Mouse (Mus musculus): ENCODE data around the gene Uap1l1. TPM values are rescaled to one million over a fixed set of nuclear protein-coding genes. Genes with fewer than 3 reads are reported as not detected.

Gene Uap1l1
- 10 to 100 TPM; 30.5 to 53.8 TPM for polyA plus RNA-seq (2017; shearing (Covaris generic))

GRCm38 (mm10) chr2:25365091-25365761 is at the start of gene Uap1l1:
Gene Uap1l1 (minus strand): TSS chr2:25365682.

DNA sequence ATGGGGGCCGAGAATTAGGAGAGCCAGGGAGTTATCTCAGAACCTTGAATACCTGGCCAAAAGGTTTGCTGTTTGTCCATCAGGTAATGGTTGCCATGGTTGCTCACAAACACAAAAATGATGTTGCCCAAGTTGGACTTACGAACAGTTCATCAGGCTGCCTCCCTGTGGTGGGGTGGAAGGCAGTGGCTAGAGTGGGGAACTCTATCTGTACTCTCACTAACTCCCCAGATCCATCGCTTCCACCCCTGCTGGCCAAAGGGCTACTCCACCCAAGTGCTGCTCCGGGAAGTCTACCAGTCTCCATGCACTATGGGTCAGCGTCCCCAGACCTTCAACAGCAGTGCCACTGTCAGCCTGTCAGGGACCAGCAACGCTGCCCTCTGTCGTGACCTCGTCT is 33.6 kb upstream of the Uap1l1 start, which contains the start of gene Npdc1:
Gene Npdc1, plus strand, starts transcription at position 301 of the 400 bp plus-strand sequence.

GRCm38 (mm10) chr2:25395721-25396596 is 30.5 kb upstream of the Uap1l1 start, which contains the start of gene Entpd2:
Gene Entpd2 (plus strand): TSS chr2:25395874.

DNA sequence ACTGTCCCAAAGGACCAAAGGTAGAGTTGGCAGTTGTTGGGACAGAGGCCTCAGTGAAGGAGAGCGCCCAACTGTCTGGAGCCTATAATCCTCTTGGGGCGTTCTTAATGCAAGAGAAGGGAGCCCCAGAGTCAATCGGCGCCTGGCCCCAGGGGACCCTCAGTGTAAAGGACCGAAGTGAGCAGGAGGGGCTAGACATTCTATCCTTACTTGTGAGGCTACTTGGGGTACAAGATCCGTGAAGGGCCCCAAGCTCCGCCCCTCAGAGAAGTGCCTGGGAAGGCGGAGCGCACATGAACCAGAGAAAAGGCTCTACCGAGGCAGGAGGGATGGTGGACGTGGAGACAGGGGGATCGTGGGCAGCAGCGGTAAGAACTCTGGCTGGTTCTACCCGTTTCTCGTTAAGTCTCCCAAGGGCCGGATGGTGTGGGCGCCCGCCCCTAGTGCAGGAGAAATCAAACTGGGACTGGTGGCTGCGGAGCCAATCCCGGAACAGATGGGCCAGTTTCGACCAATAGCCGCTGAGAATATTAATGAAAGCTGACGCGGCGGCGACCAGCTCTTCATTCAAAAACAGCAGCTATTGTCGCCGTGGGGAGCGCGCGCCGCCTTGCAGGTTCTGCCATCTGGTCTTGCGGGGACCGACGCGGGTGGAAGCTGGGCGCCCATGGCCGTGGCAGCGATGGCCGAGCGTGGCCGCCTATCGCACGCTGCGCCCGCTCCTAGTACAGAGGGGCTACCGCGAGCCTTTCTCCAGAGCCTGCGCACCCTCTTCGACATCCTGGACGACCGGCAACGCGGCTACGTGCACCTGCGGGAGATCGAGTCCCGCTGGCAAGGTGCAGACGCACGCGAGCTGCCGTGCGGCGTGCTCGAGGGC is 6.5 kb upstream of the Uap1l1 start, which contains the start of gene Sapcd2:
Gene Sapcd2, plus strand, starts transcription at position 558 of the 880 bp plus-strand sequence.

DNA sequence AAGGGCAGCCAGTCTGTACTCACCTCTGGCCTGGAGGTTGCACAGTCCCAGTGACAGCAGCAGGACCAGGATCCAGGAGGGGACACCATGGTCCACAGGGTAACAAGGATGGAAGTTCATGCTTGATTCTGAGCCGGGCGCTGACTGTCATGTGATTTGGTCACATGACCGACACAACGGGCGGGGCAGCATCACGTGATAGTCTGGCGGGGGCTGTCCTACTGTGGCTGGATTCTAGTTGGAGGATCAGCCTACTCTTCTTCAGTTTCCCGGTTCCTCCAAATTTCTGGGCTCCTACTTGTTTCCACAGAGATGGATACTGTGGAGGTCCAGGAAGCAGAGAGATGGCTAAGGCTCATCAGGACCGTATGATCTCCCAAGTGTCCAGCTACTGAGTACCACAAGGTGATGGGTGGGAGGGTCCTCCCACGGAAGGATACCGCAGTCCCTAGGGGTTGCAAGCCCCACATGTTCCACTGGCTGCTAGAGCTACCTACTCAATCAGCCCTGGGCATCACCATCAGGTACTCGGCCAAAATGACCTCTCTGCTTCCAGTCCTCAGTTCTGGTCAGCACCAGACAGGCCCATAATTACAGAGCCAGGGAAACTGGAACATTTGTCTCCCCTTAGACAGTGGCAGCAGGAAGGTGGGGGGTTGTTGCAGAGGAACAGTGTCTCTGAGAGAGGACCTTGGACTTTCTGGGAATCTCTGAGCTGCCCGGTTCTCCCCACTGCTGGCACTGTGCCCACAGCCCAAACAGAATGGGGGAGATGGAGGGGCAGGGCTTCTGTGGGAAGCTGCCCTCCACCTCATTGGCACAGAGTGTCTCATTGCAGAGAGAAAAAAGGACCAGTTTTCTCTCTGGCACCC is 9.0 kb downstream of the Uap1l1 start, which contains the start of gene Dpp7:
Gene Dpp7, minus strand, starts transcription at position 152 of the 872 bp plus-strand sequence.

DNA sequence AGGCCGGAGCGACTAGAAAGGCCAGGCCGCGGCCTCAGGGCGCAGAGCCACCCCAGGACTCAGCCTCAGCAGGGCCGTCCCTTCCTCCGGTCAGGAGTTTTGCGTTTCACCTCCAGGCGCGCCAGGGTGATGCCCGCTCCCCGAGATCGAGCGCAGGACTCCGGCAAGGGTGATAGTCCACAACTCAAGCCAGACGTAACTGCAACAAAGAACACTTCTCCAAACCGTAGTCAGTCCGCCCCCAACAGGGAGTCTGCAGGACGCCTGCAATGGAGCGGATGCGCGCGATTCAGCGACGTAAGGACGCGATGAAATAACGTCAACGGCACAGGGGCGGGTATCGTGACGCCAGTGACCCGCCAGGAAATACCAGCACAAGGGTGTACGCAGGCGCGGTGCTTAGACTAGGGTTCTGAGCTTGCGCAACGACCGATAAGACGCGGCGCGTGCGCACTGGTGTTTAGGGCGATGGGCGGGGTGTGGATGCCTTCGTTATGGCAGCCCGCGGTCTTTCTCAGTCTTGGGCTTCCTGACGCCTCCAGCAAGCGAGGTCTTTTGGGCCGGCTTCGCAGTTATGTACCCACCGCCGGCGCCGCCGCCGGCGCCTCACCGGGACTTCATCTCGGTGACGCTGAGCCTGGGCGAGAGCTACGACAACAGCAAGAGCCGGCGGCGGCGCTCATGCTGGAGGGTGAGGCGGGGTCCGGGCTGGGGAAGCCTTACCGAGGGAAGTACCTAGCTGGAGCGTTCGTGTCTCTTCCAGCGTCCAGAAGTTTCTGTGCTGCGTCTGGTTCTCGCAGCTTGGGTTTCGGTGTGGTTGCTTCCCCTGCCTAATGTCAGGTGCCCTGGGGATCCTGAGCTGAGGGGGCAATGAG is 33.0 kb downstream of the Uap1l1 start, which contains the start of gene Man1b1:
Gene Man1b1, plus strand, starts transcription at position 53 of the 875 bp plus-strand sequence.

DNA sequence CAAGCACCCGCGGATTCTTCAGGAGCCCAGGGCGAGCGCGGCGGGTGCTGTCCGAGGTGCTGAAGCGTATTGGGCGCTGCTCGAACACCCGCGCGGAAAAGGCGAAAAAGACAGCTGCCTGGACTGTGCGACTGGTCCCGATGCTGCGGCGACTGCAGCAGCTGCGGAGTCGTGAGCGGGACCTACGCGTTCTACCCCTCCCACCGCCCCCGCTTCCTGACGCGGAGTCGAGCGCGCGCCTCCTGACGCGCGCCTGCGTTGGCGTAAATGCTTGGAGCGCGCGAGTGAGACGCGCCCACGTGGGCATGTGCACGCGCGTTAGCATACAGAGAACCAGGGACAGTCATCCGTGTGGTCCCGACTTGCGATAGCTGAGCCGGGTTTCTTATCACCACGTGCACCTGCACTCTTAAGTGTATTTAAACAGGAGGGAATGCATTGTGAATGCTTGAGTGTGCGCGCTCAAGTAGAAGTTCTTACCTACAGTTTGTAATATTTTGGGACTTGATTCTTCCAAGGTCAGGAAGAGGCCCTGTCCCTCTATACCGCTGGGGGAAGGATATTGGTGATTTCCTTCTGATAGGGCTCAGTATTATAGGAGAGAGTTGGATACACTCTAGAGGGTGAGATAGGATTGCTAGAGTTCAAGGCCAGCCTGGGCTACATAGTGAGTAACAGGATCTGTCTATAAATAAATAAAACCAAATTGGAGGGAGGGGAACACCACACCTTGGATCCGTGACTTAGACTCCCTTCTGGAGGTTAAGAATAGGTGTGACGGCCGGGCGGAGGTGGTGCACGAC is 46.3 kb downstream of the Uap1l1 start, which contains the start of gene Grin1:
Gene Grin1, minus strand, starts transcription at position 217 of the 803 bp plus-strand sequence.

Other genes starting within 250 kb of the Uap1l1 start
- gene Nrarp, start 184.9 kb downstream of the Uap1l1 start, polyA plus RNA-seq (2017; shearing (Covaris generic)), result 1 to 10 TPM; 4.9 to 8.7 TPM
- 100 to 1,000 TPM; 105 to 119 TPM for gene Tor4a, start 168.8 kb downstream of the Uap1l1 start, polyA plus RNA-seq (2017; shearing (Covaris generic))
- gene Nelfb, start 154.2 kb downstream of the Uap1l1 start, polyA plus RNA-seq (2017; shearing (Covaris generic)), result 100 to 1,000 TPM; 141 to 186 TPM
- 1 to 10 TPM in 1 of 2 experiments, under 1 TPM in 1; 0.29 to 1.4 TPM for gene Stpg3, start 151.0 kb downstream of the Uap1l1 start, polyA plus RNA-seq (2017; shearing (Covaris generic))
- gene Fam166a, start 146.9 kb downstream of the Uap1l1 start, polyA plus RNA-seq (2017; shearing (Covaris generic)), result under 1 TPM; 0.27 to 0.54 TPM
- gene Tubb4b, start 141.0 kb downstream of the Uap1l1 start, polyA plus RNA-seq (2017; shearing (Covaris generic)), result 100 to 1,000 TPM; 172 to 185 TPM
- gene Slc34a3, start 131.3 kb downstream of the Uap1l1 start, polyA plus RNA-seq (2017; shearing (Covaris generic)), result not detected
- not detected for gene Rnf224, start 128.9 kb downstream of the Uap1l1 start, polyA plus RNA-seq (2017; shearing (Covaris generic))
- 1 to 10 TPM; 1.2 to 2.0 TPM for gene Rnf208, start 123.4 kb downstream of the Uap1l1 start, polyA plus RNA-seq (2017; shearing (Covaris generic))
- not detected for gene Cysrt1, start 123.2 kb downstream of the Uap1l1 start, polyA plus RNA-seq (2017; shearing (Covaris generic))
- 10 to 100 TPM in 1 of 2 experiments, 1 to 10 TPM in 1; 6.2 to 11.9 TPM for gene AL732309.1, start 118.8 kb downstream of the Uap1l1 start, polyA plus RNA-seq (2017; shearing (Covaris generic))
- gene Tmem203, start 110.2 kb downstream of the Uap1l1 start, polyA plus RNA-seq (2017; shearing (Covaris generic)), result 10 to 100 TPM; 20.6 to 22.0 TPM
- gene Tprn, start 103.1 kb downstream of the Uap1l1 start, polyA plus RNA-seq (2017; shearing (Covaris generic)), result 10 to 100 TPM; 17.1 to 22.4 TPM
- 100 to 1,000 TPM; 117 to 137 TPM for gene Ssna1, start 93.2 kb downstream of the Uap1l1 start, polyA plus RNA-seq (2017; shearing (Covaris generic))
- 100 to 1,000 TPM in 1 of 2 experiments, 10 to 100 TPM in 1; 94.3 to 117 TPM for gene Anapc2, start 93.2 kb downstream of the Uap1l1 start, polyA plus RNA-seq (2017; shearing (Covaris generic))
- not detected for gene Tmem210, start 77.5 kb downstream of the Uap1l1 start, polyA plus RNA-seq (2017; shearing (Covaris generic))
- 1 to 10 TPM in 1 of 2 experiments, not detected in 1; 4.0 TPM for gene Lrrc26, start 75.8 kb downstream of the Uap1l1 start, polyA plus RNA-seq (2017; shearing (Covaris generic))
- gene Grin1, start 46.5 kb downstream of the Uap1l1 start, polyA plus RNA-seq (2017; shearing (Covaris generic)), result under 1 TPM; 0.41 to 0.78 TPM
- gene Man1b1, start 33.3 kb downstream of the Uap1l1 start, polyA plus RNA-seq (2017; shearing (Covaris generic)), result 10 to 100 TPM; 21.9 to 32.4 TPM
- 10 to 100 TPM; 21.7 to 25.4 TPM for gene Dpp7, start 9.3 kb downstream of the Uap1l1 start, polyA plus RNA-seq (2017; shearing (Covaris generic))
- under 1 TPM in 1 of 2 experiments, not detected in 1; 0.40 TPM for gene Sapcd2, start 6.6 kb upstream of the Uap1l1 start, polyA plus RNA-seq (2017; shearing (Covaris generic))
- under 1 TPM in 1 of 2 experiments, not detected in 1; 0.40 TPM for gene Entpd2, start 30.2 kb upstream of the Uap1l1 start, polyA plus RNA-seq (2017; shearing (Covaris generic))
- gene Npdc1, start 33.7 kb upstream of the Uap1l1 start, polyA plus RNA-seq (2017; shearing (Covaris generic)), result 1 to 10 TPM; 4.3 to 6.2 TPM
- gene Fut7, start 57.6 kb upstream of the Uap1l1 start, polyA plus RNA-seq (2017; shearing (Covaris generic)), result 10 to 100 TPM in 1 of 2 experiments, 1 to 10 TPM in 1; 8.5 to 21.4 TPM
- gene Abca2, start 63.0 kb upstream of the Uap1l1 start, polyA plus RNA-seq (2017; shearing (Covaris generic)), result 10 to 100 TPM; 62.8 to 67.6 TPM
- 1 to 10 TPM; 3.4 to 4.3 TPM for gene Clic3, start 91.2 kb upstream of the Uap1l1 start, polyA plus RNA-seq (2017; shearing (Covaris generic))
- gene Paxx, start 95.4 kb upstream of the Uap1l1 start, polyA plus RNA-seq (2017; shearing (Covaris generic)), result 100 to 1,000 TPM in 1 of 2 experiments, 10 to 100 TPM in 1; 95.5 to 104 TPM
- gene Ptgds, start 104.4 kb upstream of the Uap1l1 start, polyA plus RNA-seq (2017; shearing (Covaris generic)), result under 1 TPM in 1 of 2 experiments, not detected in 1; 0.37 TPM
- not detected for gene Lcn12, start 128.2 kb upstream of the Uap1l1 start, polyA plus RNA-seq (2017; shearing (Covaris generic))
- 100 to 1,000 TPM; 107 to 134 TPM for gene Fbxw5, start 135.1 kb upstream of the Uap1l1 start, polyA plus RNA-seq (2017; shearing (Covaris generic))
- gene C8g, start 136.0 kb upstream of the Uap1l1 start, polyA plus RNA-seq (2017; shearing (Covaris generic)), result 1 to 10 TPM; 7.5 to 9.3 TPM
- gene Traf2, start 181.3 kb upstream of the Uap1l1 start, polyA plus RNA-seq (2017; shearing (Covaris generic)), result 10 to 100 TPM; 82.2 to 87.8 TPM
- gene Edf1, start 192.2 kb upstream of the Uap1l1 start, polyA plus RNA-seq (2017; shearing (Covaris generic)), result 100 to 1,000 TPM; 335 to 382 TPM
- gene Mamdc4, start 209.2 kb upstream of the Uap1l1 start, polyA plus RNA-seq (2017; shearing (Covaris generic)), result 1 to 10 TPM in 1 of 2 experiments, under 1 TPM in 1; 0.58 to 1.6 TPM
- gene Phpt1, start 209.5 kb upstream of the Uap1l1 start, polyA plus RNA-seq (2017; shearing (Covaris generic)), result 10 to 100 TPM; 53.8 to 59.8 TPM
- gene Ajm1, start 216.1 kb upstream of the Uap1l1 start, polyA plus RNA-seq (2017; shearing (Covaris generic)), result 1 to 10 TPM in 1 of 2 experiments, under 1 TPM in 1; 0.93 to 1.2 TPM
- gene Rabl6, start 242.8 kb upstream of the Uap1l1 start, polyA plus RNA-seq (2017; shearing (Covaris generic)), result 10 to 100 TPM; 41.1 to 47.1 TPM

Data from inflammation-experienced regulatory T-cells (primary cell).